Mouse (Mus musculus) regulatory T cell (primary cell): Measurements from ENCODE around the gene Rara.

Experiments used
- in situ Hi-C: fragments of 300-600 bp; cut with MboI, MseI; formaldehyde crosslinking; loops from one replicate; pipeline ENCODE4 v1.15.1; 2025; ENCODE audit warnings: high pct_unique_total_duplicates

The Rara gene

GRCm38 (mm10) chr11:98968079-98968478 is 40.5 kb downstream of the Rara start:
- in situ Hi-C loops = no loop called here

- in situ Hi-C loops = no loop called here
Measured at GRCm38 (mm10) chr11:98968716-98969495, 41.3 kb downstream of the Rara start.

- in situ Hi-C loops = no loop called here
Measured at GRCm38 (mm10) chr11:98969496-98969927, 41.9 kb downstream of the Rara start.

- in situ Hi-C loops = loop anchor here (5.0 kb wide), 1 partner anchor 33 kb away; no protein-coding TSS in a partner anchor
Measured at GRCm38 (mm10) chr11:98970191-98970925, 42.7 kb downstream of the Rara start.

GRCm38 (mm10) chr11:98971316-98972031 is 43.9 kb downstream of the Rara start:
- in situ Hi-C loops = loop anchor here (5.0 kb wide), 1 partner anchor 34 kb away; no protein-coding TSS in a partner anchor

GRCm38 (mm10) chr11:98972215-98972614 is 44.6 kb downstream of the Rara start:
- in situ Hi-C loops = loop anchor here (5.0 kb wide), 1 partner anchor 35 kb away; no protein-coding TSS in a partner anchor

- in situ Hi-C loops = loop anchor here (5.0 kb wide), 1 partner anchor 36 kb away; no protein-coding TSS in a partner anchor
Measured at GRCm38 (mm10) chr11:98972801-98973360, 45.3 kb downstream of the Rara start.

- in situ Hi-C loops = loop anchor here (5.0 kb wide), 1 partner anchor 36 kb away; no protein-coding TSS in a partner anchor
Measured at GRCm38 (mm10) chr11:98973584-98973983, 46.0 kb downstream of the Rara start.

GRCm38 (mm10) chr11:98974213-98974612 is 46.6 kb downstream of the Rara start:
- in situ Hi-C loops = loop anchor here (5.0 kb wide), 1 partner anchor 37 kb away; no protein-coding TSS in a partner anchor

GRCm38 (mm10) chr11:98974871-98975719 is 47.5 kb downstream of the Rara start:
- in situ Hi-C loops = loop anchor here (5.0 kb wide), 1 partner anchor 38 kb away; no protein-coding TSS in a partner anchor

- in situ Hi-C loops = no loop called here
Measured at GRCm38 (mm10) chr11:98978526-98979148, 51.0 kb downstream of the Rara start.

- in situ Hi-C loops = no loop called here
Measured at GRCm38 (mm10) chr11:98979356-98979755, 51.7 kb downstream of the Rara start.

- in situ Hi-C loops = loop anchor here (10.0 kb wide), 1 partner anchor 1513 kb away; no protein-coding TSS in a partner anchor
Measured at GRCm38 (mm10) chr11:98981289-98981996, 53.8 kb downstream of the Rara start.

GRCm38 (mm10) chr11:98981997-98982772 is 54.6 kb downstream of the Rara start:
- in situ Hi-C loops = loop anchor here (10.0 kb wide), 1 partner anchor 1513 kb away; no protein-coding TSS in a partner anchor

GRCm38 (mm10) chr11:98982773-98983133 is 55.1 kb downstream of the Rara start, which contains the start of gene Gjd3:
TSS of gene Gjd3 (minus strand) at chr11:98983016.
- in situ Hi-C loops = loop anchor here (10.0 kb wide), 1 partner anchor 1512 kb away; no protein-coding TSS in a partner anchor

GRCm38 (mm10) chr11:98983551-98983950 is 55.9 kb downstream of the Rara start:
- in situ Hi-C loops = loop anchor here (10.0 kb wide), 1 partner anchor 1511 kb away; no protein-coding TSS in a partner anchor

GRCm38 (mm10) chr11:98985542-98985941 is 57.9 kb downstream of the Rara start:
- in situ Hi-C loops = loop anchor here (10.0 kb wide), 1 partner anchor 1509 kb away; no protein-coding TSS in a partner anchor

- in situ Hi-C loops = loop anchor here (10.0 kb wide), 1 partner anchor 1507 kb away; no protein-coding TSS in a partner anchor
Measured at GRCm38 (mm10) chr11:98988260-98988659, 60.6 kb downstream of the Rara start.
